In genomic region chr15:25787965-25788364, GRCm38 (mm10) we compare ENCODE assay signal across 19 mouse cellular contexts. TPM values are rescaled to one million over a fixed set of nuclear protein-coding genes. Genes with fewer than 3 reads are reported as not detected.
DNase-seq lines count a peak whose midpoint lies in the region; ATAC-seq lines count a peak whose summit lies in the region.
"Had no signal": no experiment of that assay in that cellular context is flagged by ENCODE, and none has a peak within 500 bp of the region (broad histone marks: within the 10 kb centered on the region; RNA-seq: fewer than 3 reads in every experiment).

No protein-coding gene starts in this region.

- 0 out of 2 replicates have a peak overlapping the region, but pooled peaks have one; percentile 14 for H3K27ac ChIP-seq in forebrain, embryonic 13.5 days
- H3K27ac ChIP-seq in forebrain, embryonic 12.5 days: no peak overlapping the region; the same call in 1 of the 2 replicates
- peak overlapping the region; percentile 54 for H3K27ac ChIP-seq in neural tube, embryonic 13.5 days (replicated peaks)
- no peak overlapping the region; the same call in 1 of the 2 replicates for H3K27ac ChIP-seq in neural tube, embryonic 15.5 days (replicated peaks)
- 0 out of 2 replicates have a peak overlapping the region, but pooled peaks have one; percentile 5 for H3K27ac ChIP-seq in limb, embryonic 15.5 days
- H3K27ac ChIP-seq: left cerebral cortex, adult 2 months; liver, embryonic 15.5 days; macrophage had no signal

- no peaks in the 10 kb centered on the region for H3K27me3 ChIP-seq in forebrain, embryonic 13.5 days
- no peaks in the 10 kb centered on the region for H3K27me3 ChIP-seq in forebrain, embryonic 12.5 days
- no peaks in the 10 kb centered on the region for H3K27me3 ChIP-seq in neural tube, embryonic 13.5 days
- no peaks in the 10 kb centered on the region for H3K27me3 ChIP-seq in neural tube, embryonic 15.5 days (replicated peaks)
- H3K27me3 ChIP-seq in limb, embryonic 15.5 days: no peaks in the 10 kb centered on the region
- H3K27me3 ChIP-seq: liver, embryonic 15.5 days had no signal

- H3K9me3 ChIP-seq in forebrain, embryonic 13.5 days (replicated peaks): no peaks in the 10 kb centered on the region
- no peaks in the 10 kb centered on the region for H3K9me3 ChIP-seq in forebrain, embryonic 12.5 days
- no peaks in the 10 kb centered on the region for H3K9me3 ChIP-seq in neural tube, embryonic 13.5 days
- no peaks in the 10 kb centered on the region for H3K9me3 ChIP-seq in neural tube, embryonic 15.5 days (replicated peaks)
- H3K9me3 ChIP-seq in limb, embryonic 15.5 days: no peaks in the 10 kb centered on the region
- H3K9me3 ChIP-seq: liver, embryonic 15.5 days had no signal

- no peak overlapping the region for H3K4me2 ChIP-seq in forebrain, embryonic 13.5 days
- H3K4me2 ChIP-seq in forebrain, embryonic 12.5 days: no peak overlapping the region
- no peak overlapping the region for H3K4me2 ChIP-seq in neural tube, embryonic 13.5 days
- no peak overlapping the region for H3K4me2 ChIP-seq in neural tube, embryonic 15.5 days
- no peak overlapping the region for H3K4me2 ChIP-seq in limb, embryonic 15.5 days
- H3K4me2 ChIP-seq: liver, embryonic 15.5 days had no signal

- H3K4me1 ChIP-seq in forebrain, embryonic 13.5 days: 0 out of 2 replicates have a peak, but pooled peaks cover 4% of the 10 kb centered on the region
- H3K4me1 ChIP-seq in forebrain, embryonic 12.5 days: 0 out of 2 replicates have a peak, but pooled peaks cover 2% of the 10 kb centered on the region
- H3K4me1 ChIP-seq in neural tube, embryonic 13.5 days (replicated peaks): peaks cover 53% of the 10 kb centered on the region
- peaks cover 11% of the 10 kb centered on the region; the same call in 1 of the 2 replicates for H3K4me1 ChIP-seq in neural tube, embryonic 15.5 days
- no peaks in the 10 kb centered on the region for H3K4me1 ChIP-seq in limb, embryonic 15.5 days
- H3K4me1 ChIP-seq: liver, embryonic 15.5 days had no signal

- WGBS in forebrain, embryonic 13.5 days: 92% methylated on average over 8 of the region's 8 CpGs
- WGBS in forebrain, embryonic 12.5 days: 89% methylated on average over 8 of the region's 8 CpGs
- WGBS in neural tube, embryonic 13.5 days: 89% methylated on average over 8 of the region's 8 CpGs
- WGBS in neural tube, embryonic 15.5 days: 91% methylated on average over 8 of the region's 8 CpGs
- WGBS in limb, embryonic 15.5 days: 82% methylated on average over 8 of the region's 8 CpGs

- peaks cover 95% of the 10 kb centered on the region for H3K36me3 ChIP-seq in forebrain, embryonic 13.5 days (ENCODE audit: poor library complexity, severe bottlenecking)
- peaks cover 94% of the 10 kb centered on the region for H3K36me3 ChIP-seq in forebrain, embryonic 12.5 days (replicated peaks)
- peaks cover 18% of the 10 kb centered on the region for H3K36me3 ChIP-seq in neural tube, embryonic 13.5 days
- 0 out of 2 replicates have a peak, but pooled peaks cover 6% of the 10 kb centered on the region for H3K36me3 ChIP-seq in neural tube, embryonic 15.5 days
- H3K36me3 ChIP-seq in limb, embryonic 15.5 days: peaks cover 74% of the 10 kb centered on the region

- no peak overlapping the region for H3K4me3 ChIP-seq in forebrain, embryonic 13.5 days
- no peak overlapping the region for H3K4me3 ChIP-seq in forebrain, embryonic 12.5 days (replicated peaks)
- no peak overlapping the region for H3K4me3 ChIP-seq in neural tube, embryonic 13.5 days
- H3K4me3 ChIP-seq in neural tube, embryonic 15.5 days (replicated peaks): no peak overlapping the region
- no peak overlapping the region for H3K4me3 ChIP-seq in limb, embryonic 15.5 days
- H3K4me3 ChIP-seq: left cerebral cortex, adult 2 months; liver, embryonic 15.5 days had no signal

- intact Hi-C loops in gastrocnemius, postnatal 14 days (cut with DNase I; ENCODE audit: low total_unique reads): no loop called here

- H3K9ac ChIP-seq in forebrain, embryonic 13.5 days: no peak overlapping the region
- H3K9ac ChIP-seq in forebrain, embryonic 12.5 days: no peak overlapping the region
- no peak overlapping the region for H3K9ac ChIP-seq in neural tube, embryonic 13.5 days
- H3K9ac ChIP-seq in neural tube, embryonic 15.5 days (replicated peaks): no peak overlapping the region
- H3K9ac ChIP-seq in limb, embryonic 15.5 days: no peak overlapping the region
- H3K9ac ChIP-seq: liver, embryonic 15.5 days had no signal

- no peak for DNase-seq in layer of hippocampus, adult 18-20 months (ENCODE audit: low spot score in 2 of 2)
- no peak for DNase-seq in gastrocnemius, postnatal 14 days
- DNase-seq: adrenal gland, postnatal 25 days; cerebellum, adult 11 months; cerebellum, postnatal 14 days; heart, adult 18-20 months; heart, postnatal 36 days; layer of hippocampus, adult 9-11 months; midbrain, embryonic 14.5 days; right cerebral cortex, postnatal 4 days had no signal

- ATAC-seq in forebrain, embryonic 13.5 days: no peak
- no peak for ATAC-seq in forebrain, embryonic 12.5 days (ENCODE audit: low FRiP score)
- no peak for ATAC-seq in neural tube, embryonic 13.5 days (ENCODE audit: low read depth)
- no peak for ATAC-seq in neural tube, embryonic 15.5 days (ENCODE audit: low FRiP score)
- no peak for ATAC-seq in limb, embryonic 15.5 days (ENCODE audit: insufficient number of reproducible peaks, low FRiP score, low TSS enrichment, low read depth)
- ATAC-seq: inflammation-experienced regulatory T-cells, adult 6 months had no signal

RNA-seq across cellular contexts. Expression of gene Retreg1, which starts 55.0 kb away (rescaled TPM):
- polyA plus RNA-seq in forebrain, embryonic 13.5 days (2015; fragmentation: Nextera tagmentation; extraction: Ambion mirVana): 3.5 and 3.8 TPM in 2 replicates
- polyA plus RNA-seq in forebrain, embryonic 12.5 days (2016; fragmentation: Nextera tagmentation; extraction: Ambion mirVana): 2.8 and 3.7 TPM in 2 replicates
- 9.0 and 11.3 TPM in 2 replicates for polyA plus RNA-seq in neural tube, embryonic 13.5 days (2015; fragmentation: Nextera tagmentation; extraction: Ambion mirVana)
- 15.8 and 16.2 TPM in 2 replicates for polyA plus RNA-seq in neural tube, embryonic 15.5 days (2015; fragmentation: Nextera tagmentation; extraction: Ambion mirVana)
- polyA plus RNA-seq in limb, embryonic 15.5 days (2015; fragmentation: Nextera tagmentation; extraction: Ambion mirVana): 5.1 and 7.5 TPM in 2 replicates
- total RNA-seq in layer of hippocampus, adult 18-20 months (2021): 10 to 100 TPM; 33.9 to 34.5 TPM
- total RNA-seq in gastrocnemius, postnatal 14 days (2021): 100 to 1,000 TPM in 1 of 2 experiments, 10 to 100 TPM in 1; 90.8 to 157 TPM

Comparison
In these comparisons a context has a peak if more than half of its experiments do, and no peak if none do; other contexts are left out.
1. H3K27ac ChIP-seq: peak in forebrain, embryonic 13.5 days (single experiment), neural tube, embryonic 13.5 days (single experiment) and limb, embryonic 15.5 days (single experiment); none in forebrain, embryonic 12.5 days (single experiment) and neural tube, embryonic 15.5 days (single experiment).